ENCODE assay signal across 8 mouse cellular contexts in the genomic region with DNA sequence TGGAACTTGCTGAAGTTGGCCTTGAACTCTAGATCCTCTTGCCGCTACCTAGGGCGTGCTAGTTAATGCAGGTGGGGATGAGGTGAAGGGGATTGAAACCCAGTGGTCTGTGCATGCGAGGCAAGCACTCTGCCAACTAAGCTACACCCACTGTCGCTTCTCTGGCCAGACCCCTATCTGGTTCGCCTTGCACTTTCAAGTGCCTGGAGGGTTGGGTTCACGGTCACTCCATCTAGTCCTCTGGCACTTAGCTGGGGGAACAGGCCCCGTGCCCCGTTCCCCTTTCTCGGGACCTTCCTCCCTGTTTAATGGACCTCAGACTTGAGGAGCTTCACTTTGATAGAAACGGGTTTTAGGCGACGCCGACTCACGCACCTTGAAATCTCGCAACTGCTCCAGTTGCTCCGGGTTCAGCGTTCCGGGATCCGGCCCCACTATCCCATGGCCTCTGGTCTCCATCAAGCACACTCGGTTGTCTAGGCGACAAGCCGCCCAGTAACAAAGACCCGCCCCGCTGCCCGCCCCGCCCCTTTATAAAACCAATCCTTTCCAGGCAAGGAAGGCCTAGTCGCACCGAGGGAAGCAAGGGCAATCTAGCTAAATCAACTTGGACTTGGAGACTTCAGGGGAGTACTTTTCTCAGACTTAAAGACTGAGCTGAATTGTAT. TPM values are rescaled to one million over a fixed set of nuclear protein-coding genes. Genes with fewer than 3 reads are reported as not detected.
A peak's percentile ranks its signal among the peaks of the same experiment; 100 is the strongest.
DNase-seq lines count a peak whose midpoint lies in the region; ATAC-seq and TF ChIP-seq lines count a peak whose summit lies in the region.

No protein-coding gene starts in this region.

- 19% methylated on average over 28 of the region's 28 CpGs for WGBS in kidney, adult 2 months
- WGBS in lung, embryonic 15.5 days: 8% methylated on average over 28 of the region's 28 CpGs
- 16% methylated on average over 28 of the region's 28 CpGs for WGBS in small intestine, adult 2 months

- no peaks in the 10 kb centered on the region for H3K36me3 ChIP-seq in ES-Bruce4 (ENCODE audit: control insufficient read depth, insufficient read depth, low read length, poor library complexity, severe bottlenecking)
- H3K36me3 ChIP-seq in kidney, adult 2 months (ENCODE audit: control insufficient read depth, insufficient read depth, low read length): no peaks in the 10 kb centered on the region
- no peaks in the 10 kb centered on the region for H3K36me3 ChIP-seq in lung, embryonic 15.5 days
- no peaks in the 10 kb centered on the region for H3K36me3 ChIP-seq in small intestine, adult 2 months (ENCODE audit: control insufficient read depth, insufficient read depth, low read length)

- no peak overlapping the region for H3K27ac ChIP-seq in ES-Bruce4 (ENCODE audit: insufficient read depth, low read length)
- no peak overlapping the region for H3K27ac ChIP-seq in kidney, adult 2 months (ENCODE audit: insufficient read depth, low read depth, low read length)
- H3K27ac ChIP-seq in lung, embryonic 15.5 days: no peak overlapping the region
- peak overlapping the region; percentile 42; the same call in 1 of the 2 replicates for H3K27ac ChIP-seq in small intestine, adult 2 months (ENCODE audit: insufficient read depth, low read depth, low read length)

- no peak for TF ChIP-seq EP300 in ES-Bruce4 (IDR thresholded peaks at IDR 0.05; ENCODE audit: insufficient read depth, low read depth, low read length)

- no peaks in the 10 kb centered on the region for H3K9me3 ChIP-seq in ES-Bruce4 (replicated peaks; ENCODE audit: control insufficient read depth, insufficient read depth, low read length, poor library complexity, severe bottlenecking)
- no peaks in the 10 kb centered on the region for H3K9me3 ChIP-seq in lung, embryonic 15.5 days

- H3K27me3 ChIP-seq in ES-Bruce4 (ENCODE audit: control insufficient read depth, insufficient read depth, low read length, poor library complexity, severe bottlenecking): no peaks in the 10 kb centered on the region
- H3K27me3 ChIP-seq in kidney, adult 2 months (replicated peaks; ENCODE audit: control insufficient read depth, insufficient read depth, low read length): 0 out of 2 replicates have a peak, but pooled peaks cover 1% of the 10 kb centered on the region
- no peaks in the 10 kb centered on the region for H3K27me3 ChIP-seq in lung, embryonic 15.5 days
- H3K27me3 ChIP-seq in small intestine, adult 2 months (ENCODE audit: control insufficient read depth, insufficient read depth, low read length): no peaks in the 10 kb centered on the region

- TF ChIP-seq POLR2A in ES-Bruce4 (IDR thresholded peaks at IDR 0.05; ENCODE audit: insufficient read depth, low read length): no peak
- no peak for TF ChIP-seq POLR2A in kidney, adult 2 months (IDR thresholded peaks at IDR 0.05; ENCODE audit: low read depth, low read length)
- no peak for TF ChIP-seq POLR2A in small intestine, adult 2 months (IDR thresholded peaks at IDR 0.05; ENCODE audit: low read depth, low read length)

- H3K4me2 ChIP-seq in lung, embryonic 15.5 days: peak overlapping the region; percentile 48

- H3K9ac ChIP-seq in ES-Bruce4 (ENCODE audit: low read depth, poor library complexity, severe bottlenecking): no peak overlapping the region
- H3K9ac ChIP-seq in lung, embryonic 15.5 days: no peak overlapping the region

- no peaks in the 10 kb centered on the region for H3K4me1 ChIP-seq in ES-Bruce4 (ENCODE audit: control insufficient read depth, insufficient read depth, low read length)
- H3K4me1 ChIP-seq in kidney, adult 2 months (ENCODE audit: control insufficient read depth, insufficient read depth, low read length): no peaks in the 10 kb centered on the region
- H3K4me1 ChIP-seq in lung, embryonic 15.5 days: peaks cover 10% of the 10 kb centered on the region
- H3K4me1 ChIP-seq in small intestine, adult 2 months (ENCODE audit: control insufficient read depth, insufficient read depth, insufficient read length, low read length): peaks cover 25% of the 10 kb centered on the region

- ATAC-seq in lung, embryonic 15.5 days (ENCODE audit: borderline replicate concordance, extremely low read depth, low FRiP score, low TSS enrichment): peak; percentile 81; the same call in 1 of the 2 replicates

- peak; percentile 37 to 58 for DNase-seq in adrenal gland, postnatal 36 days
- DNase-seq in heart, adult 18-20 months: peak; percentile 44 to 48
- DNase-seq in kidney, adult 2 months: peak; percentile 32
- DNase-seq in layer of hippocampus, postnatal 14 days (ENCODE audit: low spot score in 2 of 2): no peak
- DNase-seq in thymus, postnatal 0 days (ENCODE audit: low spot score): no peak

- TF ChIP-seq CTCF in ES-Bruce4 (IDR thresholded peaks at IDR 0.05; ENCODE audit: low read depth, low read length): no peak
- TF ChIP-seq CTCF in kidney, adult 2 months (conservative IDR thresholded peaks at IDR 0.05; ENCODE audit: insufficient read depth, insufficient read length, low read depth, low read length): no peak
- TF ChIP-seq CTCF in small intestine, adult 2 months (IDR thresholded peaks at IDR 0.05; ENCODE audit: extremely low read depth, insufficient read length, insufficient replicate concordance, low read depth, low read length): no peak

- H3K4me3 ChIP-seq in ES-Bruce4 (ENCODE audit: low read depth, low read length): peak overlapping the region; percentile 24
- H3K4me3 ChIP-seq in kidney, adult 2 months (ENCODE audit: insufficient read depth, low read depth, low read length): no peak overlapping the region
- no peak overlapping the region for H3K4me3 ChIP-seq in lung, embryonic 15.5 days
- H3K4me3 ChIP-seq in small intestine, adult 2 months (ENCODE audit: low read depth, low read length): peak overlapping the region; percentile 8; the same call in 1 of the 2 replicates

RNA-seq across cellular contexts. Expression of gene Celf3, which starts 5.5 kb away (rescaled TPM):
- not detected in 2 replicates for polyA plus RNA-seq in ES-Bruce4 (2011; ENCODE audit: insufficient read depth, insufficient read length, low read depth, missing spikeins)
- 10 to 100 TPM; 13.6 to 20.4 TPM for total RNA-seq in adrenal gland, postnatal 36 days (2021)
- not detected for total RNA-seq in heart, adult 18-20 months (2021)
- 1.6 and 2.2 TPM in 2 replicates for polyA plus RNA-seq in kidney, adult 2 months (2012; rRNA removed)
- polyA plus RNA-seq in lung, embryonic 15.5 days (2015; fragmentation: Nextera tagmentation; extraction: Ambion mirVana): 2.3 and 4.6 TPM in 2 replicates
- polyA plus RNA-seq in small intestine, adult 2 months (2012; rRNA removed): 12.1 and 26.1 TPM in 2 replicates
- 100 to 1,000 TPM; 205 to 208 TPM for total RNA-seq in layer of hippocampus, postnatal 14 days (2021)
- polyA plus RNA-seq in thymus, postnatal 0 days (2015; fragmentation: Nextera tagmentation; extraction: Ambion mirVana): 0.39 and 0.74 TPM in 2 replicates

RNA-seq across cellular contexts. Expression of gene Riiad1, which starts 7.6 kb away (rescaled TPM):
- 2.5 TPM in 1 of 2 replicates, not detected in the other for polyA plus RNA-seq in ES-Bruce4 (2011; ENCODE audit: insufficient read depth, insufficient read length, low read depth, missing spikeins)
- total RNA-seq in adrenal gland, postnatal 36 days (2021): 1 to 10 TPM; 2.7 to 4.7 TPM
- 1 to 10 TPM; 1.8 to 2.2 TPM for total RNA-seq in heart, adult 18-20 months (2021)
- polyA plus RNA-seq in kidney, adult 2 months (2012; rRNA removed): 0.39 and 0.47 TPM in 2 replicates
- polyA plus RNA-seq in lung, embryonic 15.5 days (2015; fragmentation: Nextera tagmentation; extraction: Ambion mirVana): 7.8 and 8.4 TPM in 2 replicates
- 0.23 TPM in 1 of 2 replicates, not detected in the other for polyA plus RNA-seq in small intestine, adult 2 months (2012; rRNA removed)
- total RNA-seq in layer of hippocampus, postnatal 14 days (2021): 1 to 10 TPM; 6.0 to 7.1 TPM
- polyA plus RNA-seq in thymus, postnatal 0 days (2015; fragmentation: Nextera tagmentation; extraction: Ambion mirVana): 6.2 and 6.6 TPM in 2 replicates

RNA-seq across cellular contexts. Expression of gene Oaz3, which starts 28.9 kb away (rescaled TPM):
- 0.56 and 0.91 TPM in 2 replicates for polyA plus RNA-seq in ES-Bruce4 (2011; ENCODE audit: insufficient read depth, insufficient read length, low read depth, missing spikeins)
- not detected for total RNA-seq in adrenal gland, postnatal 36 days (2021)
- total RNA-seq in heart, adult 18-20 months (2021): not detected
- polyA plus RNA-seq in kidney, adult 2 months (2012; rRNA removed): 0.25 and 1.0 TPM in 2 replicates
- polyA plus RNA-seq in lung, embryonic 15.5 days (2015; fragmentation: Nextera tagmentation; extraction: Ambion mirVana): 0.42 and 0.49 TPM in 2 replicates
- polyA plus RNA-seq in small intestine, adult 2 months (2012; rRNA removed): not detected in 2 replicates
- under 1 TPM in 1 of 2 experiments, not detected in 1; 0.41 TPM for total RNA-seq in layer of hippocampus, postnatal 14 days (2021)
- 0.37 and 0.95 TPM in 2 replicates for polyA plus RNA-seq in thymus, postnatal 0 days (2015; fragmentation: Nextera tagmentation; extraction: Ambion mirVana)

RNA-seq across cellular contexts. Expression of gene Mrpl9, which starts 29.5 kb away (rescaled TPM):
- polyA plus RNA-seq in ES-Bruce4 (2011; ENCODE audit: insufficient read depth, insufficient read length, low read depth, missing spikeins): 31.3 and 32.3 TPM in 2 replicates
- 10 to 100 TPM; 73.2 to 80.4 TPM for total RNA-seq in adrenal gland, postnatal 36 days (2021)
- 10 to 100 TPM; 66.2 to 74.9 TPM for total RNA-seq in heart, adult 18-20 months (2021)
- polyA plus RNA-seq in kidney, adult 2 months (2012; rRNA removed): 39.2 and 47.8 TPM in 2 replicates
- 59.5 and 62.6 TPM in 2 replicates for polyA plus RNA-seq in lung, embryonic 15.5 days (2015; fragmentation: Nextera tagmentation; extraction: Ambion mirVana)
- polyA plus RNA-seq in small intestine, adult 2 months (2012; rRNA removed): 17.3 and 20.6 TPM in 2 replicates
- 10 to 100 TPM; 42.8 TPM for total RNA-seq in layer of hippocampus, postnatal 14 days (2021)
- 63.5 and 73.6 TPM in 2 replicates for polyA plus RNA-seq in thymus, postnatal 0 days (2015; fragmentation: Nextera tagmentation; extraction: Ambion mirVana)

RNA-seq across cellular contexts. Expression of gene Tdrkh, which starts 59.5 kb away (rescaled TPM):
- polyA plus RNA-seq in ES-Bruce4 (2011; ENCODE audit: insufficient read depth, insufficient read length, low read depth, missing spikeins): 8.8 and 12.3 TPM in 2 replicates
- total RNA-seq in adrenal gland, postnatal 36 days (2021): 10 to 100 TPM in 1 of 2 experiments, 1 to 10 TPM in 1; 7.4 to 10.6 TPM
- total RNA-seq in heart, adult 18-20 months (2021): 1 to 10 TPM; 4.4 to 6.1 TPM
- polyA plus RNA-seq in kidney, adult 2 months (2012; rRNA removed): 0.75 and 0.90 TPM in 2 replicates
- polyA plus RNA-seq in lung, embryonic 15.5 days (2015; fragmentation: Nextera tagmentation; extraction: Ambion mirVana): 11.7 and 11.8 TPM in 2 replicates
- polyA plus RNA-seq in small intestine, adult 2 months (2012; rRNA removed): not detected in 2 replicates
- 10 to 100 TPM; 44.7 to 46.4 TPM for total RNA-seq in layer of hippocampus, postnatal 14 days (2021)
- 34.3 and 39.1 TPM in 2 replicates for polyA plus RNA-seq in thymus, postnatal 0 days (2015; fragmentation: Nextera tagmentation; extraction: Ambion mirVana)

Comparison
In these comparisons a context has a peak if more than half of its experiments do, and no peak if none do; other contexts are left out.
1. H3K4me3 ChIP-seq: peak in ES-Bruce4 (single experiment) and small intestine, adult 2 months (single experiment); none in kidney, adult 2 months (single experiment) and lung, embryonic 15.5 days (single experiment).
2. DNase-seq: peak in adrenal gland, postnatal 36 days (2 of 2), heart, adult 18-20 months (2 of 2) and kidney, adult 2 months (single experiment); none in layer of hippocampus, postnatal 14 days (0 of 2) and thymus, postnatal 0 days (single experiment).